Mouse (Mus musculus): ENCODE measurements at regions not wholly inside any gene's neighbourhood (a gene's known extent, or its start where the extent isn't known, plus 50 kb on each side); places are given as distances from the start of the nearest gene placed in this dataset.

DNA sequence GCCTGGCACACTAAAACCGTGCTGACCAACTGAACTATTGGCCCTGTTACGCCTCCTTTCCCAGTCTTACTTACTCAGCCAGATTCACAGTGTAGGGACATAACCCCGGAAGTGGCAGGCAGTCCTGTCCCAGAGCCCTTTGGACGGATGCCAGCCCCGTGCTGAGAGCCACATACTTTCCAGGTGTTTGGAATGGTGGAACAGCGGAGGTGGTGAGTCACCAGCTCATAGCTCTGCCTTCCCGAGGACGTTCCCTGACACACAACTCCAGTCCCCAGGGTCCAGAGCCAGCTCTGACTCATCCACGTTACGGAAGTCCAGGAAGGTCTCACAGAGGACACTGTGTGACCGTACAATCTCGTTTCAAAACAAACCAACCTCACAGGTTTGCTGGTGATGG lies 61.2 kb upstream of the Zfp217 start:
- ATAC-seq = no peak
- H3K27ac ChIP-seq (ENCODE audit: low read depth, low read length) = no peak overlapping the region
- WGBS = 77% methylated on average over 12 of the region's 12 CpGs
- no peaks in the 10 kb centered on the region for H3K27me3 ChIP-seq (replicated peaks; ENCODE audit: control insufficient read depth, insufficient read depth, low read length)
- no peak overlapping the region for H3K9ac ChIP-seq (ENCODE audit: low read depth, low read length)
- H3K4me2 ChIP-seq (ENCODE audit: low read length) = no peak overlapping the region
- no peaks in the 10 kb centered on the region for H3K36me3 ChIP-seq (ENCODE audit: control insufficient read depth, insufficient read depth, low read length)
- H3K4me3 ChIP-seq (ENCODE audit: low read length) = no peak overlapping the region
- no peaks in the 10 kb centered on the region for H3K9me3 ChIP-seq (ENCODE audit: control insufficient read depth, low read length)
- peaks cover 8% of the 10 kb centered on the region; the same call in 1 of the 2 replicates for H3K4me1 ChIP-seq (ENCODE audit: control insufficient read depth, insufficient read depth, low read depth, low read length)

GRCm38 (mm10) chr2:170207878-170208277 lies 60.0 kb upstream of the Zfp217 start:
- Histone ChIP-seq H3K9ac (ENCODE audit: low read depth, low read length) (no peak overlapping the region), H3K36me3 (ENCODE audit: control insufficient read depth, insufficient read depth, low read length) (no peaks in the 10 kb centered on the region), H3K27ac (ENCODE audit: low read depth, low read length) (no peak overlapping the region), H3K4me2 (ENCODE audit: low read length) (no peak overlapping the region), H3K4me1 (ENCODE audit: control insufficient read depth, insufficient read depth, low read depth, low read length) (peaks cover 8% of the 10 kb centered on the region; the same call in 1 of the 2 replicates), H3K4me3 (ENCODE audit: low read length) (no peak overlapping the region), H3K9me3 (ENCODE audit: control insufficient read depth, low read length) (no peaks in the 10 kb centered on the region), H3K27me3 (replicated peaks; ENCODE audit: control insufficient read depth, insufficient read depth, low read length) (no peaks in the 10 kb centered on the region)
- ATAC-seq = no peak
- WGBS = 81% methylated on average over 7 of the region's 7 CpGs

DNA sequence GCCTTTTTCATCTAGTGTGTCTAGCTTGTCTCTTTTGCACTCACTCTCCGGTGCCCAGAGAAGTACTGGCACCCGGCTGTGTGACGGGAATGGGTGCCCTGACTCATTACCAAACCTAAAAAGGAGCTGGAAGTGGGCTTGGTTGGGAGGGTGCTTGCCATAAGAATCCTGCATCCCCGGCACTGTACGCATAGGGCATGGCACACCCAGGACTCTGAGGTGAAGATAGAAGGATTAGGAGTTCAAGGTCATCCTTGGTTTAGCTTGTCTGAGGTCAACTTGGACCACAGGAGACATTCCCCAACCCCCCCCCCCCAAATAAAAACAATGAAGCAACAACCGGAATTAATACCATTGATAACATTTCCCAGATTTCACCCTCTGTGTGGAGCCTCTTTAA lies 59.5 kb upstream of the Zfp217 start:
- H3K9ac ChIP-seq (ENCODE audit: low read depth, low read length) = no peak overlapping the region
- H3K9me3 ChIP-seq (ENCODE audit: control insufficient read depth, low read length) = no peaks in the 10 kb centered on the region
- no peaks in the 10 kb centered on the region for H3K36me3 ChIP-seq (ENCODE audit: control insufficient read depth, insufficient read depth, low read length)
- ATAC-seq = no peak
- H3K4me1 ChIP-seq (ENCODE audit: control insufficient read depth, insufficient read depth, low read depth, low read length) = peaks cover 8% of the 10 kb centered on the region; the same call in 1 of the 2 replicates
- H3K4me2 ChIP-seq (ENCODE audit: low read length) = no peak overlapping the region
- H3K4me3 ChIP-seq (ENCODE audit: low read length) = no peak overlapping the region
- 92% methylated on average over 6 of the region's 6 CpGs for WGBS
- no peak overlapping the region for H3K27ac ChIP-seq (ENCODE audit: low read depth, low read length)
- H3K27me3 ChIP-seq (replicated peaks; ENCODE audit: control insufficient read depth, insufficient read depth, low read length) = no peaks in the 10 kb centered on the region

GRCm38 (mm10) chr2:170206870-170207269 lies 59.0 kb upstream of the Zfp217 start:
- H3K36me3 ChIP-seq (ENCODE audit: control insufficient read depth, insufficient read depth, low read length) = no peaks in the 10 kb centered on the region
- no peak overlapping the region for H3K9ac ChIP-seq (ENCODE audit: low read depth, low read length)
- no peak overlapping the region for H3K4me2 ChIP-seq (ENCODE audit: low read length)
- ATAC-seq = no peak
- WGBS = 51% methylated on average over 14 of the region's 14 CpGs
- peaks cover 8% of the 10 kb centered on the region; the same call in 1 of the 2 replicates for H3K4me1 ChIP-seq (ENCODE audit: control insufficient read depth, insufficient read depth, low read depth, low read length)
- H3K27me3 ChIP-seq (replicated peaks; ENCODE audit: control insufficient read depth, insufficient read depth, low read length) = no peaks in the 10 kb centered on the region
- H3K4me3 ChIP-seq (ENCODE audit: low read length) = no peak overlapping the region
- no peak overlapping the region for H3K27ac ChIP-seq (ENCODE audit: low read depth, low read length)
- no peaks in the 10 kb centered on the region for H3K9me3 ChIP-seq (ENCODE audit: control insufficient read depth, low read length)

- 8% methylated on average over 6 of the region's 6 CpGs for WGBS
- no peak; the same call in 1 of the 2 replicates for ATAC-seq
- Histone ChIP-seq H3K4me3 (ENCODE audit: low read length) (no peak overlapping the region), H3K27me3 (replicated peaks; ENCODE audit: control insufficient read depth, insufficient read depth, low read length) (no peaks in the 10 kb centered on the region), H3K9me3 (ENCODE audit: control insufficient read depth, low read length) (no peaks in the 10 kb centered on the region), H3K36me3 (ENCODE audit: control insufficient read depth, insufficient read depth, low read length) (no peaks in the 10 kb centered on the region), H3K27ac (ENCODE audit: low read depth, low read length) (no peak overlapping the region), H3K4me1 (ENCODE audit: control insufficient read depth, insufficient read depth, low read depth, low read length) (peaks cover 8% of the 10 kb centered on the region; the same call in 1 of the 2 replicates), H3K9ac (ENCODE audit: low read depth, low read length) (no peak overlapping the region), H3K4me2 (ENCODE audit: low read length) (no peak overlapping the region; the same call in 1 of the 2 replicates)
These were observed 58.5 kb upstream of the Zfp217 start for GRCm38 (mm10) chr2:170206442-170206754.

GRCm38 (mm10) chr2:170205591-170206441 lies 57.9 kb upstream of the Zfp217 start:
- Histone ChIP-seq H3K4me2 (ENCODE audit: low read length) (peak overlapping the region; percentile 64), H3K36me3 (ENCODE audit: control insufficient read depth, insufficient read depth, low read length) (no peaks in the 10 kb centered on the region), H3K9me3 (ENCODE audit: control insufficient read depth, low read length) (no peaks in the 10 kb centered on the region), H3K27me3 (replicated peaks; ENCODE audit: control insufficient read depth, insufficient read depth, low read length) (no peaks in the 10 kb centered on the region), H3K27ac (ENCODE audit: low read depth, low read length) (no peak overlapping the region), H3K9ac (ENCODE audit: low read depth, low read length) (peak overlapping the region; percentile 8; the same call in 1 of the 2 replicates), H3K4me3 (ENCODE audit: low read length) (peak overlapping the region; percentile 25), H3K4me1 (ENCODE audit: control insufficient read depth, insufficient read depth, low read depth, low read length) (peaks cover 8% of the 10 kb centered on the region; the same call in 1 of the 2 replicates)
- under 1% methylated on average over 17 of the region's 17 CpGs for WGBS
- peak; percentile 56; the same call in 1 of the 2 replicates for ATAC-seq

GRCm38 (mm10) chr2:170204768-170205514 lies 57.0 kb upstream of the Zfp217 start:
- Histone ChIP-seq H3K36me3 (ENCODE audit: control insufficient read depth, insufficient read depth, low read length) (no peaks in the 10 kb centered on the region), H3K27ac (ENCODE audit: low read depth, low read length) (no peak overlapping the region), H3K4me1 (ENCODE audit: control insufficient read depth, insufficient read depth, low read depth, low read length) (peaks cover 8% of the 10 kb centered on the region; the same call in 1 of the 2 replicates), H3K27me3 (replicated peaks; ENCODE audit: control insufficient read depth, insufficient read depth, low read length) (no peaks in the 10 kb centered on the region), H3K4me2 (ENCODE audit: low read length) (peak overlapping the region; percentile 64), H3K4me3 (ENCODE audit: low read length) (peak overlapping the region; percentile 25), H3K9me3 (ENCODE audit: control insufficient read depth, low read length) (no peaks in the 10 kb centered on the region), H3K9ac (ENCODE audit: low read depth, low read length) (peak overlapping the region; percentile 8; the same call in 1 of the 2 replicates)
- ATAC-seq = no peak
- 37% methylated on average over 10 of the region's 10 CpGs for WGBS

- Histone ChIP-seq H3K36me3 (ENCODE audit: control insufficient read depth, insufficient read depth, low read length) (no peaks in the 10 kb centered on the region), H3K4me3 (ENCODE audit: low read length) (no peak overlapping the region), H3K27me3 (replicated peaks; ENCODE audit: control insufficient read depth, insufficient read depth, low read length) (no peaks in the 10 kb centered on the region), H3K9ac (ENCODE audit: low read depth, low read length) (no peak overlapping the region), H3K9me3 (ENCODE audit: control insufficient read depth, low read length) (no peaks in the 10 kb centered on the region), H3K27ac (ENCODE audit: low read depth, low read length) (no peak overlapping the region), H3K4me1 (ENCODE audit: control insufficient read depth, insufficient read depth, low read depth, low read length) (peaks cover 8% of the 10 kb centered on the region; the same call in 1 of the 2 replicates), H3K4me2 (ENCODE audit: low read length) (no peak overlapping the region)
- no peak for ATAC-seq
- 96% methylated on average over 5 of the region's 5 CpGs for WGBS
These were observed 55.6 kb upstream of the Zfp217 start for GRCm38 (mm10) chr2:170203496-170203895.

GRCm38 (mm10) chr2:170201816-170202371 lies 54.0 kb upstream of the Zfp217 start:
- no peak overlapping the region for H3K9ac ChIP-seq (ENCODE audit: low read depth, low read length)
- no peak overlapping the region for H3K27ac ChIP-seq (ENCODE audit: low read depth, low read length)
- no peaks in the 10 kb centered on the region for H3K9me3 ChIP-seq (ENCODE audit: control insufficient read depth, low read length)
- H3K36me3 ChIP-seq (ENCODE audit: control insufficient read depth, insufficient read depth, low read length) = no peaks in the 10 kb centered on the region
- 72% methylated on average over 10 of the region's 10 CpGs for WGBS
- H3K4me3 ChIP-seq (ENCODE audit: low read length) = no peak overlapping the region
- ATAC-seq = no peak
- H3K4me1 ChIP-seq (ENCODE audit: control insufficient read depth, insufficient read depth, low read depth, low read length) = peaks cover 8% of the 10 kb centered on the region; the same call in 1 of the 2 replicates
- no peak overlapping the region for H3K4me2 ChIP-seq (ENCODE audit: low read length)
- no peaks in the 10 kb centered on the region for H3K27me3 ChIP-seq (replicated peaks; ENCODE audit: control insufficient read depth, insufficient read depth, low read length)
